Mouse (Mus musculus): ENCODE data around the gene Ripk3. TPM values are rescaled to one million over a fixed set of nuclear protein-coding genes. Genes with fewer than 3 reads are reported as not detected.
A peak's percentile ranks its signal among the peaks of the same experiment; 100 is the strongest.

Gene Ripk3
- 2.1 and 2.4 TPM in 2 replicates for polyA plus RNA-seq (2015; fragmentation: Nextera tagmentation; extraction: Ambion mirVana)

DNA sequence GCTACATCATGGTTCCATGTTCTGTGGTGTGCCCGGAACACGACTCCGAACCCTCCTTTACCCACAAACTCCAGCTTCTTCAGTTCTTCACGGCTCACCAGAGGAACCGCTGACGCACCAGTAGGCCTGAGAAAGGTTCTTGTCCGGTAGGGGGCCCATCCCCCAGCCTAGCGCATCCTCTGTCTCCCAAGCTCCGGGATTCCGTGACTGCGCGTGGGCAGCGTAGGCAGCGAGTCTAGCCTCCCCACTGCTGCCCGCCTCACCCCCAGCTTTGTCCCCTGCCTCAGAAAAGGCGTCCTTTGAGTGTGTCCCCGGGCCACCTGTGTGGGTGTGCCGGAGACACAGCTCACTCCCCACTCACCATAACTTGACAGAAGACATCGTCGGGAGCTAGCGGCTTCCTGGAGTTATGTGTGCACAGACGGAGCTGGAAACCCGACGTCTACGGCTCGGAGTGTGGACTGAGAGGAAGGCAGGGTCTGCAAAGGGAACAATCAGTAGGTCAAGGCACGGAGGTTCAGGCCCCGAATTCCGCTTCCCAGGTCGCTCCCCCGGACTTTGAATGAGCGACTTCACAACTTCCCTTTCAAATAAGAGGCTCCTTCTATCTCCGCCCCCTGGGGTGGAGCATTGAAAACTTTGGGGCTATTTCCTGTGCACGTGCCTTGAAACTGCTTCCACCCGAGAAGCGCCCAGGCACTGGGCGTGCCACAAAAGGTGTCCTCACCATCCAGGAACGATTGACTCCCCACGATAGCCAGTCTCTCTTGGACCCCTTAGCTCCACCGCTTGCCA, at the start of gene Ripk3:
Gene Ripk3, minus strand, starts transcription at position 610 of the 795 bp plus-strand sequence.
- Histone ChIP-seq H3K4me2 (peak within 1 kb of the TSS; percentile 47), H3K4me1 (peaks cover 13% of the 10 kb centered on the region), H3K9me3 (replicated peaks) (no peaks in the 10 kb centered on the region), H3K27ac (no peak within 1 kb of the TSS), H3K4me3 (peak within 1 kb of the TSS; percentile 21), H3K27me3 (peaks cover 74% of the 10 kb centered on the region), H3K36me3 (ENCODE audit: poor library complexity, severe bottlenecking) (no peaks in the 10 kb centered on the region), H3K9ac (peak within 1 kb of the TSS; percentile 34; the same call in 1 of the 2 replicates)
- WGBS = 5% methylated on average over 40 of the region's 40 CpGs
- ATAC-seq = no peak

DNA sequence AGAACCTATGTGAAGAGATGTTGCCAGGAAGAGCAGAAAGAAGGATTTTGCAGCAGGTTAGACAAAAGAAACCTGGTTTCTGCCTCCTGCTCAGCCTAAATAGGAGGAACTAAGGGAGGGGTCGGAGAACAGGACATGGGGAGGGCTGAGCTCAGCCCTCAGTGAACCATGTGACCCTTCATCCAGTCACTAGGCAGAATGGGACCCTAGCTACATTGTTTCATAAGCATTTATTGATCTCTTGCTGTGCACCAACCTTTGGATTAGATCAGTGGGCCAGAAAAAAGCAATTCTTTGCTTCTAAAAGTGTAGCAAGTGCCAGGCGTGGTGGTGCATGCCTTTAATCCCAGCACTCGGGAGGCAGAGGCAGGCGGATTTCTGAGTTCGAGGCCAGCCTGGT, 49.6 kb upstream of the Ripk3 start:
- Histone ChIP-seq H3K36me3 (ENCODE audit: poor library complexity, severe bottlenecking) (no peaks in the 10 kb centered on the region), H3K9ac (no peak overlapping the region), H3K4me2 (no peak overlapping the region), H3K4me1 (no peaks in the 10 kb centered on the region), H3K9me3 (replicated peaks) (no peaks in the 10 kb centered on the region), H3K4me3 (no peak overlapping the region), H3K27me3 (no peaks in the 10 kb centered on the region), H3K27ac (no peak overlapping the region)
- 83% methylated on average over 5 of the region's 5 CpGs for WGBS
- no peak for ATAC-seq

DNA sequence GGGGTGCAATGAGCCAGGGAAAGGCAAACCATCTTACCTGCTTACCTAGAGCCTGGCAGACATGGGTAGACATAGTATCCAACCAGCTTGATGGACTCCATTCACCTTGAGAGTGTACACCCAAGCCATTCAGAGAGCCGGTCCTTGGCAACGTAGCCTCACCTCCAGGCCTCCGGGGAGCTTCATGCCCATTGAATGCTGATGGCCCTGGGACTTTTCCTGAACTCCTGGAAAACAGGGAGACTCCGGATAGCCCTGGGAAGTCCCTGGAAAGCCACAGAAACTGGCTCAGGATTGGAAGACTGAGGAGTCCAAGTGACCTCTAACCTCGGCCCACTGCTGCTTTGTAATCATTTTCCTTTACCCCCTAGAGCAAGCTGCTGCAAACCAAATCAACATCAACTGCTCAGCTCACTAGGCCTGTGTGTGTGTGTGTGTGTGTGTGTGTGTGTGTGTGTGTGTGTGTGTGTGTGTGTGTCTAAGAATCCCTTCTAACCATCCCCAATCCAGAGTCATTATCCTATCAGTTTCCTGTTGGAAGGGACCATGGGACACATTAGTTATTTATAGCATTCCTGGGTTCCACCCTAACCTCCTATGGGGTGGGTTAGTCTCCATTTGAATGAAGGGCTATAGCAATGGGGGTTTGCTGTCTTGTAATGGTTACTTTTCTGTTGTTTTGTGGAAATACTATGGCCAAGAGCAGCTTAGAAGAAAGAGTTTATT, 46.3 kb upstream of the Ripk3 start:
- Histone ChIP-seq H3K27me3 (no peaks in the 10 kb centered on the region), H3K36me3 (ENCODE audit: poor library complexity, severe bottlenecking) (peaks cover 14% of the 10 kb centered on the region), H3K27ac (no peak overlapping the region), H3K9me3 (replicated peaks) (no peaks in the 10 kb centered on the region), H3K9ac (no peak overlapping the region), H3K4me3 (no peak overlapping the region), H3K4me2 (no peak overlapping the region), H3K4me1 (no peaks in the 10 kb centered on the region)
- no peak for ATAC-seq
- WGBS = 73% methylated on average over 5 of the region's 5 CpGs

DNA sequence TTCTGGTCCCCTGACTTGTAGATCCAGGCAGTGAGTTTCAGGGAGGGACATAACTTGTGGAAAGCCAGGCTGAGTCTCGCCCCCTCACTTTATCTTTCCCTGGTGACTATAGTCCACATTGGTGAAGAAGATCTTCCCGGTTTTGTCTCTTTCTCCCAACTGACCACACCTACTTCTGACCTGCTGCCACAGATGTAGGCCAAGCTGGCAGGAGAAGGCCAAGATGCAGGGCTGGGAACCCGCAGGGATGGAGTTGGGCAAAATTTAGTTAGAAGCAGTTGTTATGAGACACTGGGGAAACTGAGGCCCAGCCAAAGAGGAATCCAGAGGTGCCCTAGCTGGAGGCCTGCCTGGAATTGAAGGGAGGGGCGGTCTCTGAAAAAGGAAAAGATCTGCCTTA, 44.5 kb upstream of the Ripk3 start:
- no peak overlapping the region for H3K27ac ChIP-seq
- peaks cover 22% of the 10 kb centered on the region for H3K36me3 ChIP-seq (ENCODE audit: poor library complexity, severe bottlenecking)
- no peaks in the 10 kb centered on the region for H3K9me3 ChIP-seq (replicated peaks)
- no peaks in the 10 kb centered on the region for H3K27me3 ChIP-seq
- no peak overlapping the region for H3K4me2 ChIP-seq
- no peak for ATAC-seq
- H3K4me1 ChIP-seq = 0 out of 2 replicates have a peak, but pooled peaks cover 3% of the 10 kb centered on the region
- no peak overlapping the region for H3K4me3 ChIP-seq
- 86% methylated on average over 4 of the region's 4 CpGs for WGBS
- no peak overlapping the region for H3K9ac ChIP-seq

DNA sequence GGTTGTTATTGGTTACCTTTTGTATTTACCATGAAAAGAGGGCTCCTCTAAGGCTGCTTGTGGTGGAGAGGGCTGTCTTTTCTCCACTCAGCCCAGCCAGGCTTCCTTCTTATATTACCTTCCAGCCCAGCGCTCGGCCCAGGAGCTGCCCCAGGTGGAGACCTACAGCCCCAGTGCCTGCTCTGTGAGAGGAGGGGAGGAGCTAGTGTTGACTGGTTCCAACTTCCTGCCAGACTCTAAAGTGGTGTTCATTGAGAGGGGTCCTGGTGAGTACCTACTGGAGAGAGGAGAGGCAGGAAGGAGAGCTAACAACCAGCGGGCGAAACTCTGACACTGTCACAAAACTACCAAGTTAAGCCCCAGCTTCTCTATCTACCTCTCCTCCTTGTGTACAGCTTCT, 41.7 kb upstream of the Ripk3 start:
- 81% methylated on average over 4 of the region's 4 CpGs for WGBS
- Histone ChIP-seq H3K27ac (no peak overlapping the region), H3K4me1 (peaks cover 20% of the 10 kb centered on the region), H3K9ac (no peak overlapping the region), H3K9me3 (replicated peaks) (no peaks in the 10 kb centered on the region), H3K4me2 (no peak overlapping the region), H3K4me3 (no peak overlapping the region), H3K36me3 (ENCODE audit: poor library complexity, severe bottlenecking) (peaks cover 22% of the 10 kb centered on the region), H3K27me3 (peaks cover 15% of the 10 kb centered on the region)
- ATAC-seq = no peak

DNA sequence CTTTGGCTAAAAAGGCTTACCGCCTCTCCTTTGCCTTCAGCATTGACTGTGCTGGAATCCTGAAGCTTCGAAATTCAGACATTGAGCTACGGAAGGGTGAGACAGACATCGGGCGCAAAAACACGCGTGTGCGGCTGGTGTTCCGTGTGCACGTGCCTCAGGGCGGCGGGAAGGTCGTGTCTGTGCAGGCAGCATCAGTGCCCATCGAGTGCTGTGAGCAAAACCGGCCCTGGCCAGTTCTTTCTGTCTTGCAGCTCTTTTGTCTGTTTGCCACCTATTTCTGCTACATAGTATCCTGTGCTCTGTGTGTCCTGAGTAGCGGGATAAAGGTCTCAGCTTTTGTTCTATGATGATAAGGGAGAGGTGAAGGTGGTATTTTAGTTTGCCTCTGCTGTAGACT, 41.2 kb upstream of the Ripk3 start:
- ATAC-seq = no peak
- Histone ChIP-seq H3K9me3 (replicated peaks) (no peaks in the 10 kb centered on the region), H3K27ac (no peak overlapping the region), H3K9ac (no peak overlapping the region), H3K36me3 (ENCODE audit: poor library complexity, severe bottlenecking) (peaks cover 22% of the 10 kb centered on the region), H3K4me1 (peaks cover 25% of the 10 kb centered on the region), H3K4me3 (no peak overlapping the region), H3K27me3 (peaks cover 15% of the 10 kb centered on the region), H3K4me2 (no peak overlapping the region)
- 90% methylated on average over 16 of the region's 16 CpGs for WGBS

DNA sequence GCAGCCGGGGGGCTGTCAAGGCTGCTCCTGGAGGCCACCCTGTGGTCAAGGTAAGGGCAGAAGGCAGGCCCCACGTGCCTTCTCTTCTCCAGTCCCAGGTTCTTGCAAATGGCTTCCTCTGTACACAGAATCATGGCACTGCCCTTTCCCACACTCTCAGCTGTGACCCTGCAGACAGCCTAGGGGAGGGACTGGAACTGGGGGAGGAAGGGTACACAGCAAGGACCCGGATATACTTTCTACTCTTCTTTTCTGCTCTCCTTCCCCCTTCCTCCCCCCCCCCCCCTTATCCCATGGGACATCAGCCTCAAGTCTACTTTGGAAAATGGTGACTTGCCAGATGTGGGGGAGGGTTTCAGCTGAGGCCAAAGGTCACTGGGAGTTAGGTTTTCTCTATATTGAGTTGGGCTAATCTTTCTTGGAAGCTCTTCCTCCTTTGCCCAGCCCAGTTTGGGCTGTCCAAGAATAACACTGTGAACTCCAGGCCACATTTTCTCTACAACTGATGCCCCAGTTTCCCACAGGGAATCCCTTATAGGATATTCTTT, 40.1 kb upstream of the Ripk3 start:
- H3K27me3 ChIP-seq = peaks cover 15% of the 10 kb centered on the region
- peaks cover 34% of the 10 kb centered on the region for H3K4me1 ChIP-seq
- WGBS = 64% methylated on average over 3 of the region's 3 CpGs
- H3K4me3 ChIP-seq = no peak overlapping the region
- H3K4me2 ChIP-seq = no peak overlapping the region
- no peak overlapping the region for H3K27ac ChIP-seq
- H3K9ac ChIP-seq = no peak overlapping the region
- no peaks in the 10 kb centered on the region for H3K9me3 ChIP-seq (replicated peaks)
- no peak for ATAC-seq
- H3K36me3 ChIP-seq (ENCODE audit: poor library complexity, severe bottlenecking) = peaks cover 22% of the 10 kb centered on the region

- Histone ChIP-seq H3K36me3 (ENCODE audit: poor library complexity, severe bottlenecking) (peaks cover 22% of the 10 kb centered on the region), H3K9ac (peak overlapping the region; percentile 73), H3K9me3 (replicated peaks) (no peaks in the 10 kb centered on the region), H3K27ac (peak overlapping the region; percentile 31; the same call in 1 of the 2 replicates), H3K27me3 (peaks cover 15% of the 10 kb centered on the region), H3K4me2 (peak overlapping the region; percentile 88), H3K4me1 (peaks cover 45% of the 10 kb centered on the region), H3K4me3 (peak overlapping the region; percentile 56)
- WGBS = 8% methylated on average over 41 of the region's 41 CpGs
- no peak for ATAC-seq
Measured at GRCm38 (mm10) chr14:55826551-55827340, 38.1 kb upstream of the Ripk3 start.

GRCm38 (mm10) chr14:55826142-55826541, 37.5 kb upstream of the Ripk3 start:
- Histone ChIP-seq H3K36me3 (ENCODE audit: poor library complexity, severe bottlenecking) (peaks cover 18% of the 10 kb centered on the region; the same call in 1 of the 2 replicates), H3K27me3 (peaks cover 15% of the 10 kb centered on the region), H3K27ac (peak overlapping the region; percentile 31; the same call in 1 of the 2 replicates), H3K9me3 (replicated peaks) (no peaks in the 10 kb centered on the region), H3K4me2 (peak overlapping the region; percentile 88), H3K4me1 (peaks cover 45% of the 10 kb centered on the region), H3K4me3 (peak overlapping the region; percentile 56), H3K9ac (peak overlapping the region; percentile 73)
- 3% methylated on average over 15 of the region's 15 CpGs for WGBS
- ATAC-seq = no peak

DNA sequence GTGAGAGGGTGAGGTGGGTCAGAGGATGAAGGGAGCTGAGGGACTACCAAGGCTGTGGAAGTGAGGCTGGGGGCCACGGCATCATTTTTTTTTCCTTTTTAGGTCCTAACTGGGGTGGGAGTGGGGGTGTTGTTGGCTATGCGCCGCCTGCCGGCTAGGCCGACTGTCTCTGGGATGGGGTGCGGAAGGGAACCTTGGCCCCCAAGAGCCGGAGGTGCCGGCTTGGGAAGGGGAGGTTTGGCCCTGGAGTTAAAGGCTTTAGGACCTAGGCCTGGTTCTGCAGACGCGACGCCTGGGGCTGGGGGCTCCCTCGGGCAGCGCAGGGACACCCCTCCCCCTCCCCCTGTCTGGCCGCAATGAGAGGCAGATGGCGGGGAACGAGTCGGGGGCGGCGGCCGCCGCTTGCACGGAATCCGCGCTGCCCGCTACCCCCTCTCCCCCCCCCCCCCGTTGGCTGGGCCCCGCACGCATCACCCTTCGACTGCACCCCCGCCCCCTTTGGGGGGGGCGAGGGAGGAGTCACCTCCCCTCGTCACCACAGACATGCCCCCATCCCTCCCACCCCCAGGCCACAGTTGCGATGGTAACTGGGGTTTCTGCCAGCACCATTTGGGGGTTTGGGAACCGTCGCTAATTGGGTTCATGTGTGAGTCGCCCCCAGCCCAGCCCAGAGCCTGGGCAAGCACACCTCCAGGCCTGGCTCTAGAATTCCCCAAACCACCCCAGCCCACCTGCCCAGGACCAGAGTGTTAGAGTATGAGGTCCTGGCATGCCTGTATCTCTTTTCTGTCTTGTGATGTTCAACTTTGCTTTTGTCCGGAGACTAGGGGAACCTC, 36.8 kb upstream of the Ripk3 start:
- peaks cover 15% of the 10 kb centered on the region for H3K27me3 ChIP-seq
- WGBS = under 1% methylated on average over 19 of the region's 37 CpGs
- H3K4me3 ChIP-seq = peak overlapping the region; percentile 56
- peaks cover 45% of the 10 kb centered on the region for H3K4me1 ChIP-seq
- H3K9ac ChIP-seq = peak overlapping the region; percentile 73
- no peaks in the 10 kb centered on the region for H3K9me3 ChIP-seq (replicated peaks)
- ATAC-seq = peak; percentile 22
- peak overlapping the region; percentile 88 for H3K4me2 ChIP-seq
- H3K27ac ChIP-seq = peak overlapping the region; percentile 81
- peaks cover 13% of the 10 kb centered on the region; the same call in 1 of the 2 replicates for H3K36me3 ChIP-seq (ENCODE audit: poor library complexity, severe bottlenecking)
